Comparison of ENCODE assay signal across 11 mouse cellular contexts in the genomic region with DNA sequence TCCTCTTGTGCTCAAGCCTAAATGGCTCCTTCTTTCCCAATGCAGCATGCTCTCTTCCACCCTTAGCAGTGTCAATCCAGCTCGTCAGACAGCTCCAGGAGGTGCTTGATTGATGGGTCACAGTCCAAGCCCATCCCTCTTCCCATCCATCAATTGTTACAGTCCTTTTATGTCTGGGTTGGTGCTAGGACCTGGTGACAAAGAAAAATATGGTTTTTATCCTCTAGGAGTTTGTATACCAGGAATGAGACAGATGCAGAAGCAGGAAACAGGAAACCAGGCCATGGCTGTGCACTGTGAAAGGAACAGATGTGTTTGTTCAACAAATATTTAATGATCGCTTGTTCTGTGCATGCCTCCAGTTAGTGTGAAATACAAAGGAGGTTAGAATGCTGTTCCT. TPM values are rescaled to one million over a fixed set of nuclear protein-coding genes. Genes with fewer than 3 reads are reported as not detected.
DNase-seq lines count a peak whose midpoint lies in the region; ATAC-seq lines count a peak whose summit lies in the region.
"Had no signal": no experiment of that assay in that cellular context is flagged by ENCODE, and none has a peak within 500 bp of the region (broad histone marks: within the 10 kb centered on the region; RNA-seq: fewer than 3 reads in every experiment).

No protein-coding gene starts in this region.

- DNase-seq in heart, embryonic 10.5 days (ENCODE audit: low spot score): no peak
- DNase-seq in heart, adult 9 months (ENCODE audit: low spot score in 2 of 2): no peak
- DNase-seq in midbrain, embryonic 14.5 days: no peak
- DNase-seq in limb, embryonic 11.5 days (ENCODE audit: low spot score): peak; percentile 56
- DNase-seq in adrenal gland, postnatal 10 days: no peak
- no peak for DNase-seq in adrenal gland, postnatal 4 days (ENCODE audit: low spot score in 2 of 2)
- DNase-seq: adrenal gland, adult 2 months had no signal

- no peaks in the 10 kb centered on the region for H3K27me3 ChIP-seq in heart, embryonic 10.5 days (ENCODE audit: insufficient read depth, poor library complexity, severe bottlenecking)
- H3K27me3 ChIP-seq in midbrain, embryonic 15.5 days (replicated peaks): no peaks in the 10 kb centered on the region
- H3K27me3 ChIP-seq in midbrain, embryonic 14.5 days (ENCODE audit: control insufficient read depth, insufficient read depth, low read length): no peaks in the 10 kb centered on the region
- no peaks in the 10 kb centered on the region for H3K27me3 ChIP-seq in limb, embryonic 11.5 days (ENCODE audit: control insufficient read depth, insufficient read depth, low read length)
- H3K27me3 ChIP-seq in stomach, embryonic 16.5 days (ENCODE audit: control insufficient read depth, insufficient read depth, low read length): no peaks in the 10 kb centered on the region

- 0 out of 2 replicates have a peak overlapping the region, but pooled peaks have one; percentile 7 for H3K27ac ChIP-seq in heart, embryonic 10.5 days
- no peak overlapping the region for H3K27ac ChIP-seq in midbrain, embryonic 15.5 days
- no peak overlapping the region; the same call in 1 of the 2 replicates for H3K27ac ChIP-seq in midbrain, embryonic 14.5 days (replicated peaks; ENCODE audit: low read depth, low read length)
- no peak overlapping the region; the same call in 1 of the 2 replicates for H3K27ac ChIP-seq in limb, embryonic 11.5 days (replicated peaks; ENCODE audit: low read depth, low read length)
- peak overlapping the region; percentile 80 for H3K27ac ChIP-seq in stomach, embryonic 16.5 days (ENCODE audit: low read length)

- H3K9ac ChIP-seq in midbrain, embryonic 15.5 days: no peak overlapping the region
- H3K9ac ChIP-seq in midbrain, embryonic 14.5 days (replicated peaks; ENCODE audit: low read length): no peak overlapping the region
- no peak overlapping the region for H3K9ac ChIP-seq in limb, embryonic 11.5 days (ENCODE audit: low read length)
- H3K9ac ChIP-seq in stomach, embryonic 16.5 days (ENCODE audit: low read length): no peak overlapping the region

- no peaks in the 10 kb centered on the region for H3K36me3 ChIP-seq in heart, embryonic 10.5 days
- H3K36me3 ChIP-seq in midbrain, embryonic 15.5 days (replicated peaks): no peaks in the 10 kb centered on the region
- no peaks in the 10 kb centered on the region for H3K36me3 ChIP-seq in midbrain, embryonic 14.5 days (ENCODE audit: control insufficient read depth, insufficient read depth, low read length)
- H3K36me3 ChIP-seq in limb, embryonic 11.5 days (ENCODE audit: control insufficient read depth, insufficient read depth, low read length): no peaks in the 10 kb centered on the region
- no peaks in the 10 kb centered on the region for H3K36me3 ChIP-seq in stomach, embryonic 16.5 days (ENCODE audit: control insufficient read depth, insufficient read depth, low read length)

- H3K4me1 ChIP-seq in heart, embryonic 10.5 days: peaks cover 19% of the 10 kb centered on the region
- H3K4me1 ChIP-seq in midbrain, embryonic 15.5 days: no peaks in the 10 kb centered on the region
- no peaks in the 10 kb centered on the region for H3K4me1 ChIP-seq in midbrain, embryonic 14.5 days (ENCODE audit: control insufficient read depth, insufficient read depth, low read length)
- H3K4me1 ChIP-seq in limb, embryonic 11.5 days (ENCODE audit: control insufficient read depth, insufficient read depth, low read length): no peaks in the 10 kb centered on the region
- peaks cover 11% of the 10 kb centered on the region for H3K4me1 ChIP-seq in stomach, embryonic 16.5 days (ENCODE audit: control insufficient read depth, insufficient read depth, low read length)

- H3K4me3 ChIP-seq in heart, embryonic 10.5 days: no peak overlapping the region
- H3K4me3 ChIP-seq in midbrain, embryonic 15.5 days: no peak overlapping the region
- no peak overlapping the region for H3K4me3 ChIP-seq in midbrain, embryonic 14.5 days (replicated peaks; ENCODE audit: low read depth, low read length)
- no peak overlapping the region for H3K4me3 ChIP-seq in limb, embryonic 11.5 days (ENCODE audit: low read depth, low read length)
- H3K4me3 ChIP-seq in stomach, embryonic 16.5 days (replicated peaks; ENCODE audit: low read length): no peak overlapping the region

- H3K9me3 ChIP-seq in heart, embryonic 10.5 days: no peaks in the 10 kb centered on the region
- H3K9me3 ChIP-seq in midbrain, embryonic 15.5 days: no peaks in the 10 kb centered on the region
- no peaks in the 10 kb centered on the region for H3K9me3 ChIP-seq in midbrain, embryonic 14.5 days (ENCODE audit: control insufficient read depth, low read length)
- no peaks in the 10 kb centered on the region for H3K9me3 ChIP-seq in limb, embryonic 11.5 days (ENCODE audit: control insufficient read depth, low read length)
- H3K9me3 ChIP-seq in stomach, embryonic 16.5 days (replicated peaks; ENCODE audit: control insufficient read depth, low read length): peaks cover 4% of the 10 kb centered on the region; the same call in 1 of the 2 replicates

- H3K4me2 ChIP-seq in midbrain, embryonic 15.5 days: no peak overlapping the region
- no peak overlapping the region for H3K4me2 ChIP-seq in midbrain, embryonic 14.5 days (ENCODE audit: low read length)
- H3K4me2 ChIP-seq in limb, embryonic 11.5 days (ENCODE audit: low read depth, severe bottlenecking): no peak overlapping the region
- no peak overlapping the region for H3K4me2 ChIP-seq in stomach, embryonic 16.5 days (ENCODE audit: low read depth, low read length)

- peak; percentile 55; the same call in 1 of the 2 replicates for ATAC-seq in midbrain, embryonic 15.5 days (replicated peaks)
- ATAC-seq in midbrain, embryonic 14.5 days (ENCODE audit: low FRiP score, low TSS enrichment): no peak
- peak; percentile 56 for ATAC-seq in limb, embryonic 11.5 days (ENCODE audit: insufficient number of reproducible peaks, low FRiP score, low TSS enrichment, low read depth)
- peak; percentile 63 for ATAC-seq in stomach, embryonic 16.5 days (ENCODE audit: insufficient read depth, low FRiP score)
- ATAC-seq: inflammation-experienced regulatory T-cells, adult 6 months had no signal

- WGBS in heart, embryonic 10.5 days: 58% methylated on average over 2 of the region's 2 CpGs
- 61% methylated on average over 2 of the region's 2 CpGs for WGBS in midbrain, embryonic 15.5 days
- 61% methylated on average over 2 of the region's 2 CpGs for WGBS in midbrain, embryonic 14.5 days
- WGBS in limb, embryonic 11.5 days: 21% methylated on average over 2 of the region's 2 CpGs
- 25% methylated on average over 2 of the region's 2 CpGs for WGBS in stomach, embryonic 16.5 days

RNA-seq across cellular contexts. Expression of a gene that starts 4.4 kb away (rescaled TPM):
- polyA plus RNA-seq in heart, embryonic 10.5 days (2016; fragmentation: Nextera tagmentation; extraction: Ambion mirVana): 0.05 TPM in 2 replicates
- polyA plus RNA-seq in midbrain, embryonic 15.5 days (2015; fragmentation: Nextera tagmentation; extraction: Ambion mirVana): not detected in 2 replicates
- not detected in 2 replicates for polyA plus RNA-seq in midbrain, embryonic 14.5 days (2014; fragmentation: Nextera tagmentation; extraction: Ambion mirVana)
- polyA plus RNA-seq in limb, embryonic 11.5 days (2014; fragmentation: Nextera tagmentation; extraction: Ambion mirVana): not detected in 2 replicates
- 2.1 and 3.1 TPM in 2 replicates for polyA plus RNA-seq in stomach, embryonic 16.5 days (2015; fragmentation: Nextera tagmentation; extraction: Ambion mirVana)
- under 1 TPM; 0.18 to 0.55 TPM for total RNA-seq in adrenal gland, postnatal 10 days (2021)
- under 1 TPM; 0.14 to 0.48 TPM for total RNA-seq in adrenal gland, postnatal 4 days (2021)
- total RNA-seq: layer of hippocampus, postnatal 14 days had no signal
- polyA plus RNA-seq: adrenal gland, adult 2 months; inflammation-experienced regulatory T-cells, adult 6 months had no signal

Comparison
In these comparisons a context has a peak if more than half of its experiments do, and no peak if none do; other contexts are left out.
1. H3K27ac ChIP-seq: peak in heart, embryonic 10.5 days (single experiment) and stomach, embryonic 16.5 days (single experiment); none in midbrain, embryonic 15.5 days (single experiment), midbrain, embryonic 14.5 days (single experiment) and limb, embryonic 11.5 days (single experiment).